Mouse (Mus musculus): Measurements from ENCODE around the gene Btnl2. TPM values are rescaled to one million over a fixed set of nuclear protein-coding genes. Genes with fewer than 3 reads are reported as not detected.

Gene Btnl2
- total and polyA plus RNA-seq, 3 experiments = 1.1 to 4.8 (median 2.0) TPM

GRCm38 (mm10) chr17:34316697-34317096, 37.9 kb upstream of the Btnl2 start:
- H3K27me3 ChIP-seq (replicated peaks) = no peaks in the 10 kb centered on the region
- dilution Hi-C loops (cut with MboI; ENCODE audit: extremely low pct_ligation_motif_present, extremely low pct_unique_long_range_greater_than_20kb, low sequenced_read_pairs) = no loop called here
- H3K9ac ChIP-seq (ENCODE audit: insufficient read depth, low read depth) = no peak overlapping the region
- no peaks in the 10 kb centered on the region for H3K9me3 ChIP-seq (replicated peaks; ENCODE audit: low read length)
- no peak for TF ChIP-seq MEF2A (IDR thresholded peaks at IDR 0.05; ENCODE audit: borderline replicate concordance, low read depth, low read length)
- no peak for TF ChIP-seq UBTF (IDR thresholded peaks at IDR 0.05; ENCODE audit: low read depth, low read length)
- TF ChIP-seq POLR2AphosphoS2 (IDR thresholded peaks at IDR 0.05; ENCODE audit: low read depth, low read length) = peak; percentile 60; the same call in 1 of the 2 replicates
- TF ChIP-seq TCF12 (IDR thresholded peaks at IDR 0.05; ENCODE audit: low read depth, low read length) = no peak
- no peak for TF ChIP-seq SMC3 (IDR thresholded peaks at IDR 0.05; ENCODE audit: low read depth, low read length)
- no peak overlapping the region for H3K4me2 ChIP-seq (ENCODE audit: insufficient read depth, low read depth, poor library complexity, severe bottlenecking)
- no peaks in the 10 kb centered on the region for H3K79me2 ChIP-seq (replicated peaks; ENCODE audit: control insufficient read depth, extremely low read depth, insufficient read depth, poor library complexity, severe bottlenecking)
- in situ Hi-C loops (cut with MboI; ENCODE audit: low pct_ligation_motif_present, low pct_unique_long_range_greater_than_20kb, low sequenced_read_pairs) = no loop called here
- peaks cover 38 to 54% of the 10 kb centered on the region in 2 experiments for H3K36me3 ChIP-seq (replicated peaks in 1 of 2; ENCODE audit: control insufficient read depth in 1 of 2, insufficient read depth in 1 of 2, low read length in 1 of 2)
- DNase-seq (ENCODE audit: extremely low read depth) = no peak
- no peak overlapping the region for H3K4me3 ChIP-seq (replicated peaks in 1 of 3; ENCODE audit: low read depth in 2 of 3, low read length in 2 of 3, poor library complexity in 1 of 3)
- H3K27ac ChIP-seq (ENCODE audit: insufficient read depth, low read depth) = no peak overlapping the region
- peaks cover 6 to 31% of the 10 kb centered on the region in 2 experiments for H3K4me1 ChIP-seq (ENCODE audit: control insufficient read depth in 1 of 2, insufficient read depth in 2 of 2)

GRCm38 (mm10) chr17:34317275-34317674, 37.3 kb upstream of the Btnl2 start:
- Histone ChIP-seq H3K79me2 (replicated peaks; ENCODE audit: control insufficient read depth, extremely low read depth, insufficient read depth, poor library complexity, severe bottlenecking) (no peaks in the 10 kb centered on the region), H3K4me1 (ENCODE audit: control insufficient read depth in 1 of 2, insufficient read depth in 2 of 2) (peaks cover 3 to 26% of the 10 kb centered on the region in 2 experiments; a peak in 3 of 4 replicates), H3K4me3 (replicated peaks in 1 of 3; ENCODE audit: low read depth in 2 of 3, low read length in 2 of 3, poor library complexity in 1 of 3) (no peak overlapping the region), H3K27me3 (replicated peaks) (no peaks in the 10 kb centered on the region), H3K9me3 (replicated peaks; ENCODE audit: low read length) (no peaks in the 10 kb centered on the region), H3K4me2 (ENCODE audit: insufficient read depth, low read depth, poor library complexity, severe bottlenecking) (no peak overlapping the region), H3K27ac (ENCODE audit: insufficient read depth, low read depth) (no peak overlapping the region), H3K9ac (ENCODE audit: insufficient read depth, low read depth) (no peak overlapping the region), H3K36me3 (replicated peaks in 1 of 2; ENCODE audit: control insufficient read depth in 1 of 2, insufficient read depth in 1 of 2, low read length in 1 of 2) (peaks cover 32 to 49% of the 10 kb centered on the region in 2 experiments)
- in situ Hi-C loops (cut with MboI; ENCODE audit: low pct_ligation_motif_present, low pct_unique_long_range_greater_than_20kb, low sequenced_read_pairs) = no loop called here
- TF ChIP-seq RCOR1 (conservative IDR thresholded peaks at IDR 0.05; ENCODE audit: low read depth, low read length) (no peak), MAFK (IDR thresholded peaks at IDR 0.05; ENCODE audit: insufficient replicate concordance, low read length) (no peak), CHD2 (IDR thresholded peaks at IDR 0.05; ENCODE audit: low read length) (no peak), UBTF (IDR thresholded peaks at IDR 0.05; ENCODE audit: low read depth, low read length) (no peak), CHD1 (IDR thresholded peaks at IDR 0.05; ENCODE audit: low read depth, low read length) (no peak), CTCF (conservative IDR thresholded peaks at IDR 0.05 in 1 of 2, IDR thresholded peaks at IDR 0.05 in 1 of 2; ENCODE audit: low read depth in 2 of 2, low read length in 2 of 2) (no peak), ZMIZ1 (IDR thresholded peaks at IDR 0.05; ENCODE audit: low read depth, low read length) (no peak), POLR2AphosphoS2 (IDR thresholded peaks at IDR 0.05; ENCODE audit: low read depth, low read length) (no peak), MEF2A (IDR thresholded peaks at IDR 0.05; ENCODE audit: borderline replicate concordance, low read depth, low read length) (no peak), JUND (conservative IDR thresholded peaks at IDR 0.05; ENCODE audit: low read depth, low read length) (no peak), USF1 (IDR thresholded peaks at IDR 0.05; ENCODE audit: low read depth, low read length) (no peak), MAZ (IDR thresholded peaks at IDR 0.05; ENCODE audit: low read depth, low read length) (no peak), NRF1 (IDR thresholded peaks at IDR 0.05; ENCODE audit: low read depth, low read length) (no peak), BHLHE40 (IDR thresholded peaks at IDR 0.05; ENCODE audit: low read depth, low read length) (no peak)
- DNase-seq (ENCODE audit: extremely low read depth) = no peak
- dilution Hi-C loops (cut with MboI; ENCODE audit: extremely low pct_ligation_motif_present, extremely low pct_unique_long_range_greater_than_20kb, low sequenced_read_pairs) = no loop called here
